Mouse (Mus musculus): ENCODE results near the gene Lenep.

DNA sequence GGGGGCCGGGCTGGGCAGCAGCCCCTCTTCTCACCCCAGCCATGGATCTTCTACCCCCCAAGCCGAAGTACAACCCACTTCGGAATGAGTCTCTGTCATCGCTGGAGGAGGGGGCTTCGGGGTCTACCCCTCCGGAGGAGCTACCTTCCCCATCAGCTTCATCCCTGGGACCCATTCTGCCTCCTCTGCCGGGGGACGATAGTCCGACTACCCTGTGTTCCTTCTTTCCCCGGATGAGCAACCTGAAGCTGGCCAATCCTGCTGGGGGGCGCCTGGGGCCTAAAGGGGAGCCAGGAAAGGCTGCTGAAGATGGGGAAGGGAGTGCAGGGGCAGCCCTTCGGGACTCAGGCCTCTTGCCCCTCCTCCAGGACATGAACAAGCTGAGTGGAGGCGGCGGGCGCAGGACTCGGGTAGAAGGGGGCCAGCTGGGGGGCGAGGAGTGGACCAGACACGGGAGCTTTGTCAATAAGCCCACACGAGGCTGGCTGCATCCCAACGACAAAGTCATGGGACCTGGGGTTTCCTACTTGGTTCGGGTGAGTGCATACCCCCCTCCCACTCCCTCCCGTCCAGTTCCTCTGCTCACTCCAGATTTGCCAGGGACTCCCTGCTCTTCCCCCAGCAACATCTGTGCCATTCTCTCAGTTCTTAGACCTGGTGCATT is 19.3 kb upstream of the Lenep start:
- no peak for TF ChIP-seq GATA1 (IDR thresholded peaks at IDR 0.05; ENCODE audit: low read length)
- TF ChIP-seq TAL1 (IDR thresholded peaks at IDR 0.05; ENCODE audit: low read length) = no peak

Measured in erythroblast, embryonic 14.5 days (primary cell).